Mouse (Mus musculus) neural tube, embryonic 15.5 days (tissue): ENCODE measurements at regions not wholly inside any gene's neighbourhood (a gene's known extent, or its start where the extent isn't known, plus 50 kb on each side); places are given as distances from the start of the nearest gene placed in this dataset.

Experiments
- ATAC-seq: fragments of 200-750 bp; cut with Nextera tagmentation; 2 replicates; pipeline ENCODE4 v1.8.0; 2017; ENCODE audit warnings: mild to moderate bottlenecking, moderate TSS enrichment, moderate library complexity; ENCODE audit not compliant: low FRiP score
- H3K27ac ChIP-seq: fragments of 300-500 bp; sonication (generic); replicated peaks from 2 replicates; pipeline ENCODE4 v1.5.1; 2015; ENCODE audit warnings: mild to moderate bottlenecking, inconsistent platforms
- H3K27me3 ChIP-seq: fragments of 300-500 bp; sonication (generic); replicated peaks from 2 replicates; pipeline ENCODE4 v1.6.1; 2015; ENCODE audit warnings: inconsistent platforms
- H3K36me3 ChIP-seq: fragments of 300-500 bp; sonication (generic); 2 replicates; pipeline ENCODE4 v1.6.1; 2015; ENCODE audit warnings: inconsistent platforms
- H3K4me1 ChIP-seq: fragments of 300-500 bp; sonication (generic); 2 replicates; pipeline ENCODE4 v1.6.1; 2015; ENCODE audit warnings: inconsistent platforms
- H3K4me2 ChIP-seq: fragments of 300-500 bp; sonication (generic); 2 replicates; pipeline ENCODE4 v1.6.1; 2015; ENCODE audit warnings: inconsistent platforms, mild to moderate bottlenecking, moderate library complexity
- H3K4me3 ChIP-seq: fragments of 300-500 bp; sonication (generic); replicated peaks from 2 replicates; pipeline ENCODE4 v1.5.1; 2015; ENCODE audit warnings: mild to moderate bottlenecking, inconsistent platforms
- H3K9ac ChIP-seq: fragments of 300-500 bp; sonication (generic); replicated peaks from 2 replicates; pipeline ENCODE4 v1.6.1; 2015; ENCODE audit warnings: mild to moderate bottlenecking, inconsistent platforms
- H3K9me3 ChIP-seq: fragments of 300-500 bp; sonication (generic); replicated peaks from 2 replicates; pipeline ENCODE4 v1.6.1; 2016; ENCODE audit warnings: inconsistent platforms
- WGBS: fragments of 180-500 bp; shearing (Covaris S2); methylation state at CpG from one replicate; pipeline ENCODE4 v1.1.7; 2015; ENCODE audit warnings: mixed read lengths; 5-methylcytosine and 5-hydroxymethylcytosine counted together

DNA sequence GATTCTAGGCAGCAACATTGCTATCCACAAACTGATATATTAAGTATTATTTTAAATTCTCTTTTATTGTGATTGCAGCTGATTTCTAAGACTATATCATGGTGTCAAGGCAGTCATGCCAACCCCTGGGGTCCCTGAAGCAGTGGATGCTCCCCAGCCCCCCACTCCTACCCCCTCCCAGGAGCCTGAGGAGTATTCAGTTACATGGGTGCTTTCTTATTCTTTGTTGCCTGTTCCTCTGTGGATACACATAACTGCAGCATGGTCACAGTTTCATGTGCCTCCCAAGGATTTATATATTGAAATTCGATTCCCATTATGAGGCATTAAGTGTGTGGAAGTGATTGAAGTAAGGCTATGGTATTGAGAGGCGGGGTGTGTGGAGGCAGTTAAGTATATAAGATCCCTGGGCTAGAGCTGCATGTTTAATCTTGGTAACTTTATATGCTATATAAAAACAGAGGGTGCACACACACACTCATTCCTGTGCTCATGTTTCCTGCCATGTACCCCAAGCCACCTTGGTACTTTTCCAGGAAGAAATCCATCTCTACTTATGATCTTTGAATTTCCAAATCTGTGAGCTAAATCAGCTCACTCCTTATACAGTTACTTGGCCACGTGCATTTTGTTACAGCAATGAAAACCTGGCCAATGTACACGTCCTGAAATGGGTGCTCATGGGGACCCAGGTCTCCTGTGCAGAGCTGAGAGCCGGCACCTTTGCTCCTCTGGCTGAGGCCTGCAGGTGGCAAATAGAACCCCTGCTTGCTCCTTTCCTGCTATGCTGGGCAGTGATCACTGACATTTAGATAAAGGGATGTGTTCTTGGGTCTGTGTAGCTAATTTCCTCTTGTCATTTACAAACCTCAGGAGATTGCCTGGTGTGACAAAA lies 259.0 kb downstream of the Nek10 start:
- no peak overlapping the region for H3K9ac ChIP-seq
- ATAC-seq = 0 out of 2 replicates have a peak, but pooled peaks have one; percentile 38
- no peaks in the 10 kb centered on the region for H3K9me3 ChIP-seq
- no peak overlapping the region for H3K4me3 ChIP-seq
- H3K27me3 ChIP-seq = no peaks in the 10 kb centered on the region
- 58% methylated on average over 5 of the region's 5 CpGs for WGBS
- H3K4me1 ChIP-seq = peaks cover 11% of the 10 kb centered on the region; the same call in 1 of the 2 replicates
- 0 out of 2 replicates have a peak overlapping the region, but pooled peaks have one; percentile 33 for H3K27ac ChIP-seq
- no peaks in the 10 kb centered on the region for H3K36me3 ChIP-seq
- H3K4me2 ChIP-seq = no peak overlapping the region

DNA sequence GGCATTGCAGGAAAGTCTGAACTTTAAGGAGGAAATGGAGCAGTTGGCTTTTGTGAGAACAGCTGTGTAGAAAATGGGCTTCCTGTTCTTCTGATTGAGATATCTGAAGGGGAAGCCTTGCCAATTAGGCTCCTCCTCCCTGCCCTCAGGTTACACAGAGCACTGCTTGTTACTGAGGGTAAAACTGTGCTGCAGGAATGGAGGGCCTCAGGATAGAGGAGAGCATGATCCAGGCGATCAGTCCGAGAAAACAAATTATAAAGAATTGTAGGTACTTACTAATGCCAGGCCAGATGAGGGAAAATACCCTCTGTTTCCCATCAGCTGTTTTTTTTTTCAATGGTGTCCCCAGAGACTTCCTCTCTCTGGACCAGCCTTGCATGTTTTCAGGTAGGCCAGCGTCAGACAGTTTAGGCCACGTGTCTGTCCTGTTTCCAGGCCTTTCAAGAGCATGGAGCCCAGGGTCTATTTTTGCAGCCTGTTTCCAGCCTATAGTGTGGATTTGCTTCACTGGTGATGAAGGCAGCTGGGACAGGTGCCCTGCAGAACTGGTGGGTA lies 259.7 kb downstream of the Nek10 start:
- H3K4me1 ChIP-seq = peaks cover 11% of the 10 kb centered on the region; the same call in 1 of the 2 replicates
- H3K9ac ChIP-seq = no peak overlapping the region
- H3K4me3 ChIP-seq = no peak overlapping the region
- no peaks in the 10 kb centered on the region for H3K9me3 ChIP-seq
- no peaks in the 10 kb centered on the region for H3K36me3 ChIP-seq
- ATAC-seq = no peak
- H3K4me2 ChIP-seq = no peak overlapping the region
- WGBS = 64% methylated on average over 4 of the region's 4 CpGs
- H3K27me3 ChIP-seq = no peaks in the 10 kb centered on the region
- H3K27ac ChIP-seq = 0 out of 2 replicates have a peak overlapping the region, but pooled peaks have one; percentile 33

DNA sequence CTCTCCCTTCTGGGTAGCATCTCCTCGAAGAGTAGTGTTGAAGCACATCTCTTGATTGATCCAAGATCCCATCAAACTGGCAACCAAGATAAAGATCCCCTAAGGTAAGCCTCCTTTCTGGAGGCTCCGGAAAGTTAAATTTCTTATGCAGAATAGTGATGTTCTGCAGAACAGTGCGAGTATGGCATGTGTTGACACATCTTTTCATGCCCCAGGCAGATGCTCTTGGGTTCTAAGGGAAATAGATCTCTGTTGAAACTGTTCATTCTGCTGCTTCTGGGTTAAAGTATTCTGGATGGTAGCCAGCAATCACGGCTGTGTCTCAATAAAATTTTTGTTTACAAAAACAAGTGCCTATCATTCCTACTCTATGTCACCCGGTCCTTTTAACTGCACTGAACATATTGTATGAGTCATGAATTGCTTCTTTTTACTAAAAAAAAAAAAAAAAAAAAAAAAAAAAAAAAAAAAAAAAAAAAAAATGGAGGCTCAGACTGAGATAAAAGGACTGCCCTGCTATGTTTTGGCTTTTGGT lies 261.8 kb downstream of the Nek10 start:
- Histone ChIP-seq H3K27ac (no peak overlapping the region), H3K36me3 (no peaks in the 10 kb centered on the region), H3K27me3 (no peaks in the 10 kb centered on the region), H3K9me3 (no peaks in the 10 kb centered on the region), H3K4me1 (peaks cover 11% of the 10 kb centered on the region; the same call in 1 of the 2 replicates), H3K4me2 (no peak overlapping the region), H3K9ac (no peak overlapping the region), H3K4me3 (no peak overlapping the region)
- 70% methylated on average over 5 of the region's 5 CpGs for WGBS
- no peak for ATAC-seq

DNA sequence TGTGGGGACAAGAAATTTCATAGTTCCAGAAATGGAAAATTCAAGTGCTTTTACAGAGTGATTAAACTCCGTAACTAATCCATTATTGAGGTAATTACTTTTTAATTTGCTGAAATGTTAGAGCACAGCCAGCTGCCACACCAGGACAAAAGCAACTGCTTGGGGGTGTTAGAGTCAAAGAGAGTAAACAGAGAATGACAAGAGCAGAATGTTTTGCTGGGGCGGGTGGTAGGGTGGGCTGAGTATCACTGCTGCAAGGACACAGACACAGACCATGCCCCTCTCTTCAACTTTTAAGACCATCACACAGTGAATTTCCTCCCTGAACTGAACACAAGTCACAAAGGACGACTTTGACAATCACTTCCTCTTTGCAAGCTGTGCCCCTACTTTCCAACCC lies 272.7 kb downstream of the Nek10 start:
- no peaks in the 10 kb centered on the region for H3K9me3 ChIP-seq
- H3K36me3 ChIP-seq = no peaks in the 10 kb centered on the region
- no peak overlapping the region for H3K27ac ChIP-seq
- no peak for ATAC-seq
- no peak overlapping the region for H3K4me3 ChIP-seq
- H3K9ac ChIP-seq = no peak overlapping the region
- no peaks in the 10 kb centered on the region for H3K4me1 ChIP-seq
- no peaks in the 10 kb centered on the region for H3K27me3 ChIP-seq
- no peak overlapping the region for H3K4me2 ChIP-seq
- WGBS = 32% methylated on average over 3 of the region's 3 CpGs

DNA sequence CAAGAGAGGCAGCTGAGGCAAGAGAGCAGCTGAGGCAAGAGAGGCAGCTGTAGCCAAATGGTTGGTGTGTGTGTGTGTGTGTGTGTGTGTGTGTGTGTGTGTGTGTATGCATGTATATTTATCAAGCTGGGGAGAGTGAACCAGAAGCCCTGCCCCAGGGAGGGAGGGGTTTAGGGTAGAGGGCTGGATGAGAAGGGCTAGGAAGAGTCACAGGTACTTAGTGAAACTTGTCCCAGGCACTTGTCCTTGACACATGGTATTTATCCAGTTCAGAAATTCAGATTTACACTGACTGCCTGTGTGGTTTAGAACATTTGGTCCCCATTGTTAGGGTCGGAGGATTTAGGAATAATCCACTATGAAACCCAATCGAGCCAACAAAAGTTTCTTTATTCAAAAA lies 279.7 kb downstream of the Nek10 start:
- ATAC-seq = no peak
- no peaks in the 10 kb centered on the region for H3K9me3 ChIP-seq
- H3K4me1 ChIP-seq = no peaks in the 10 kb centered on the region
- no peak overlapping the region for H3K4me3 ChIP-seq
- H3K27ac ChIP-seq = no peak overlapping the region
- no peak overlapping the region for H3K4me2 ChIP-seq
- WGBS = 88% methylated on average over 2 of the region's 2 CpGs
- no peak overlapping the region for H3K9ac ChIP-seq
- no peaks in the 10 kb centered on the region for H3K27me3 ChIP-seq
- no peaks in the 10 kb centered on the region for H3K36me3 ChIP-seq

DNA sequence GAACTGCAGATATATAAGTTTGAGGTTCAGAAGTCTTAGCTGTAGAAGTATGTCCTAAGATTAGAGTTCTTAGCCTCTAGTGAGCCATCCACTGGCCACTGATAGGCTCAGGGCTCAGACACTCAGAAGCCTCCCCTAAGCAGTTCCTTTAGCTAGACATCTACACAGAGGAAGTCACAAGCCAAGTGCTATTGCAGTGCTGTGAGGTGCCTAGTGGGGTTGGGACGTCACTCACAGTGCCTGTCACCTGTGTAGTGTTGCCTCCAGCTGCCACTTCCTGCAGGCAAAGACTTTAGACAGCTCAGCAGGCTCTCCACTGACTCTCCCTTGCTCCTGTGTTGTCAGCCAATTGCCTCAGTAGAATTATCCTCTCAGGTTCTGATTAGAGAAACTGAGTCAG lies 280.6 kb downstream of the Nek10 start:
- no peak for ATAC-seq
- H3K27me3 ChIP-seq = no peaks in the 10 kb centered on the region
- 50% methylated on average over 1 of the region's 1 CpGs for WGBS

DNA sequence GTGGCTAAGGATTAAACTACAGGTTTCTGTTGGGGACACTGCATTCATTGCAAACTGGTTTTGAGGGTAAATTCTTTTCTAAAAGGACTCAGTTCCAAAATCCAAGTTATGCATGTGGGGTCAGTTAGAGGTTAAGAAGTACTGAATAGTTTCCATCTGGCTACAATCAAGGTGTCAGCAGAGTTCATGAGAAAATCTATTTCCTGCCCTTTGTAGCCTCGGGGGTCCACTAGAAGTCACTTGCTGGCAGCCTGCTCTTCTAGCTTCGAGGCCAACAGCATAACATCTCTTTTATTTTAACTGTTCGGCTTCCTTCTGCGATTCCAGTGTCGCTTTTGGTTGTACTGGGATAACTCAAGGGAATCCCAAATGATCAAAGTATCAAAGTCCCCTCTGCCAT lies 283.8 kb downstream of the Nek10 start:
- Histone ChIP-seq H3K36me3 (no peaks in the 10 kb centered on the region), H3K27me3 (no peaks in the 10 kb centered on the region), H3K4me1 (no peaks in the 10 kb centered on the region), H3K9me3 (no peaks in the 10 kb centered on the region), H3K4me2 (no peak overlapping the region), H3K4me3 (no peak overlapping the region), H3K9ac (no peak overlapping the region), H3K27ac (no peak overlapping the region)
- 79% methylated on average over 5 of the region's 5 CpGs for WGBS
- ATAC-seq = no peak

More for the DNA sequence above, 280.6 kb downstream of the Nek10 start:
- Histone ChIP-seq H3K27ac (no peak overlapping the region), H3K36me3 (no peaks in the 10 kb centered on the region), H3K9ac (no peak overlapping the region), H3K4me2 (no peak overlapping the region), H3K4me3 (no peak overlapping the region), H3K4me1 (no peaks in the 10 kb centered on the region), H3K9me3 (no peaks in the 10 kb centered on the region)

DNA sequence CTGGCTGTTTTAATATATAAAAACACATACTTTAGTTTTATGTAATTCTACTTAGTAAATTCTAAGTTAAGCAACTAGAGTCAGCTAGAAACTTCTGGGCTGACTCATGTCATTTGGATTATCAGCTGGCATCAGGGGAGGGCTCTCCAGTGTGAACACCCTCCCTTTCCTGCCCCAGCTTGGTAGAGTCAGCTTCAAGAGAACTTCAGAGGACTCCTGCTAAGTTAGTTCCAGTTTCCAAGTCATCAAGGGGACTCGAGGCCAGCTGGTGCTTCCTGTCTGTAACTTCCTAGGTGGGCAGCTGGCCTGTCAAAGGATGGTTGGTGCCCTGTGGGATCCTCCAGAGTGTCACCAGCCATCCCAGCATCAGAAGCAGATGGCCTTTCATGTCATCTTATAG lies 293.6 kb downstream of the Nek10 start:
- no peak for ATAC-seq
- Histone ChIP-seq H3K27ac (no peak overlapping the region), H3K9me3 (no peaks in the 10 kb centered on the region), H3K9ac (no peak overlapping the region), H3K4me1 (no peaks in the 10 kb centered on the region), H3K27me3 (no peaks in the 10 kb centered on the region), H3K4me3 (no peak overlapping the region), H3K4me2 (no peak overlapping the region), H3K36me3 (no peaks in the 10 kb centered on the region)
- WGBS = 50% methylated on average over 1 of the region's 1 CpGs

DNA sequence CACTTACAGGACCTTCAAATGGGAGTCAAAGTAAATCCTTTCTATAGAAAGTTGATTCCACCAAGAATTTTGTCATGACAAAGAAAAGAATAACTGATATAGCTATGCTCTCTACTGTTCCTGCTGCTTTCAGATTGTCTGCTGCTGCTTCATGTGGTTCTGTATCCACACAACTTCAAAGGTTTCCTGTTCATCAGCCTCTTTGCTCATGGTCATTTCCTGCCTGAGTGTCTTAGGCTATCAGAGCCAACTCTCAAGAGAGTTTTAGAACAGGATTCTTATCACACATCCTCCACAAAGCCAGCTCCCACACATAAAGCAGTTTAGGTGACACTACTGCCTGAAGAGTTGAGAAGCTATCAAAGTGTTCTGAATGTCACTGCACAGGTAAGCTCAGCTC lies 296.7 kb downstream of the Nek10 start:
- no peak for ATAC-seq

DNA sequence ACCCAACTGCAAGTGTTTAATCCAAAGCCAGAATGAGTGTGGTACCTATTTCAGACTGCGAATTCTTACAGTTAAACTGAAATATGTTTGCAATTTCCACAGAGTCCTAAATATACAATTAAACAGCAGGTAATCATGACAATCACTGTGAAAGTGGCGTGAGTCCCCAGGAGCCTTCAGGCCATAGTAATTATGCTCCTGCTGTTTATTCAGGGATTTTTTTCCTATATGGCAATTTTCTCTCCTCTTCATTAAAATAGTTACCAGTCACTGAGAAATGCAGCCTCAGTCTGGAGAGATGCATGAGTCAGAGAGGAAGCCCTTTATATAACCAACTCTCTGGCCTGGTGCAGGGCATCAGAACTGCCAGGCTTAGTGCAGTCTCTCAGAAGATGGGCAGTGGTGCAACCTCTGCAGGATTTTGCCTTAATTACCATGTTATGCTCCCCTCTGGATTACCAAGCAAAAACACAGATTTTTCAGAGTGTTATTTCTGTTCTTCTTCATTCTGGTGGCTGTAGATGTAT lies 304.6 kb downstream of the Nek10 start:
- no peak overlapping the region for H3K4me3 ChIP-seq
- H3K4me1 ChIP-seq = no peaks in the 10 kb centered on the region
- H3K4me2 ChIP-seq = no peak overlapping the region
- no peaks in the 10 kb centered on the region for H3K36me3 ChIP-seq
- peak; percentile 35; the same call in 1 of the 2 replicates for ATAC-seq
- H3K9ac ChIP-seq = no peak overlapping the region
- H3K27me3 ChIP-seq = no peaks in the 10 kb centered on the region
- WGBS = 41% methylated on average over 2 of the region's 2 CpGs
- no peaks in the 10 kb centered on the region for H3K9me3 ChIP-seq
- H3K27ac ChIP-seq = no peak overlapping the region

More for the DNA sequence above, 296.7 kb downstream of the Nek10 start:
- Histone ChIP-seq H3K36me3 (no peaks in the 10 kb centered on the region), H3K4me1 (no peaks in the 10 kb centered on the region), H3K4me3 (no peak overlapping the region), H3K27me3 (no peaks in the 10 kb centered on the region), H3K4me2 (no peak overlapping the region), H3K9me3 (no peaks in the 10 kb centered on the region), H3K27ac (no peak overlapping the region), H3K9ac (no peak overlapping the region)

DNA sequence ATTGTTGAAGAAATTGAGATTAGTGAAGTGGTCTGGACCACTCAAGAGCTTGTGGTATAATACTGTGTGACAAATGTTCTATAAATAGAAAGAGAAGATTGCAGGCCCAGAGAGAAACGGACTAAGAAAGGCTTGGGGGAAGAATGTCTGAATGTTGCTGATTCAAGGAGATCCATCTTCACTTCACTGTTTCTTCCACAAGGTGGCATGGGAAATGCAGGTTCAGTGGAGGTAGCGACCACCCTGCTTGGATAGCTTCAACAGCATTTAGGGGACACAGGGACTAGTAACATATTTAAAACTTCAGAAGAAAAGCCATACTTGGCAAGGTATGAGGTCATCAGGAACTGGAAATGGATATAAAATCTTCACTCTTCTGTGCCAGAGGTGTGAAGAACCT lies 316.5 kb downstream of the Nek10 start:
- Histone ChIP-seq H3K9me3 (no peaks in the 10 kb centered on the region), H3K27ac (no peak overlapping the region), H3K27me3 (no peaks in the 10 kb centered on the region), H3K36me3 (no peaks in the 10 kb centered on the region), H3K4me1 (no peaks in the 10 kb centered on the region), H3K4me2 (no peak overlapping the region), H3K9ac (no peak overlapping the region), H3K4me3 (no peak overlapping the region)
- no peak for ATAC-seq
- WGBS = 66% methylated on average over 2 of the region's 2 CpGs

DNA sequence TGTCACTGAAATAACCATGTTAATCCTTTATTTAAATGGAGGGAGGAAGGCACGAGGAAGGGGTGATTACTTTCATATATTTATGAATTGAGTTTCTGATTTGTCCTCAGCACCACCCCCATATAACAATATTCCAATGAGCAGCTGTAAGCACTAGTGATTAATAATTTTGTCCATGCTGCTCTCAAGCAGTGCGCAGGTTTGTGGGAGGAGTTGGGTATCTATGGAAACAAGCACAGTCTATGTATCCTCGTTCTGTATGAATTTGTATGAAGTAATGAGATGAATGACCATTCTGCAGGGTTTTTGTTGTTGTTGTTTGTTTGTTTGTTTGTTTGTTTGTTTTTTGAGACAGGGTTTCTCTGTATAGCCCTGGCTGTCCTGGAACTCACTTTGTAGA lies 310.6 kb downstream of the Lrrc3b start:
- H3K9me3 ChIP-seq = no peaks in the 10 kb centered on the region
- no peak overlapping the region for H3K4me2 ChIP-seq
- no peak overlapping the region for H3K9ac ChIP-seq
- no peak overlapping the region for H3K27ac ChIP-seq
- no peaks in the 10 kb centered on the region for H3K36me3 ChIP-seq
- H3K27me3 ChIP-seq = no peaks in the 10 kb centered on the region
- no peaks in the 10 kb centered on the region for H3K4me1 ChIP-seq
- ATAC-seq = no peak
- 78% methylated on average over 3 of the region's 3 CpGs for WGBS
- H3K4me3 ChIP-seq = no peak overlapping the region
